Mouse (Mus musculus): ENCODE data around the gene Shisa3. TPM values are rescaled to one million over a fixed set of nuclear protein-coding genes. Genes with fewer than 3 reads are reported as not detected.

The Shisa3 gene
- polyA plus RNA-seq, 1 experiment, result 0.38 TPM

DNA sequence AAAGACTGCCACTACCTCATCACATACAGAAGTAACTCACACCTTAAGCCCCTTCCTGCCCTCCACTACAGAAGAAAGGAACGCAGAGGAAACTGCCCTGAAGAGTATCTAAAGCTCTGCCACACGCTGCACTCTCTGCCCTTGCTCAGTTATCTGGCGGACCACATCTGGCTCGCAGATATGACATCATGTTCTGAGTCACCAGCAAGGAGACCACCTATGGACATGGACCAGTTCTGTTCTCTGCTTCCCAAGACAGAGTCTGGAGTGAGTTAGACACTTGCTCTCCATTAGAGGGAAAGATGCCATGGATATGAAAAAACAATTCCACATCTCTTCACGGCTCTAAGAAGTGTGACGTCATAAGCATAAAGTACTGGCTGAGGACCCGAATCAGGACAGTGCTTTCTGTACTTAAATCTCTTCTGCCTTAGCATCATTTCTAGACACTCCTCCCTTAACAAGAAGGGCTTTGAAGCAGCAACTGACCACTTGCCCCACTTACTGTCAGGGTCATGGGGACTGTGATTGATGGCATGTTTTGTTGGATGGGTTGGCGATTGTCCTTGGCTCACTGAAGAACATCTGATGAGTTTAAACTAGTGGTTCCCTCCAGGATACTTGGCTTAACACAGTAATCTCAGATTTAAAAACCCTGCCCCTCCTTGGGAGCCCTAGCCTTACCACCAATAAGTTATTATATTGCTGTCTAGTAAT, 33.1 kb downstream of the Shisa3 start:
- no peaks in the 10 kb centered on the region for H3K4me1 ChIP-seq (ENCODE audit: control insufficient read depth, insufficient read depth, low read length)
- no peak for DNase-seq
- no peaks in the 10 kb centered on the region for H3K27me3 ChIP-seq (ENCODE audit: control insufficient read depth, insufficient read depth, low read length)
- H3K4me3 ChIP-seq (replicated peaks; ENCODE audit: insufficient read depth, low read depth, low read length), result no peak overlapping the region
- no peak for TF ChIP-seq POLR2A (IDR thresholded peaks at IDR 0.05; ENCODE audit: borderline replicate concordance, insufficient read depth, low read length)
- no peak for TF ChIP-seq CTCF (IDR thresholded peaks at IDR 0.05; ENCODE audit: borderline replicate concordance, insufficient read depth, low read depth, low read length)
- WGBS, result 82% methylated on average over 8 of the region's 8 CpGs
- no peak overlapping the region for H3K27ac ChIP-seq (ENCODE audit: insufficient read depth, low read length)

DNA sequence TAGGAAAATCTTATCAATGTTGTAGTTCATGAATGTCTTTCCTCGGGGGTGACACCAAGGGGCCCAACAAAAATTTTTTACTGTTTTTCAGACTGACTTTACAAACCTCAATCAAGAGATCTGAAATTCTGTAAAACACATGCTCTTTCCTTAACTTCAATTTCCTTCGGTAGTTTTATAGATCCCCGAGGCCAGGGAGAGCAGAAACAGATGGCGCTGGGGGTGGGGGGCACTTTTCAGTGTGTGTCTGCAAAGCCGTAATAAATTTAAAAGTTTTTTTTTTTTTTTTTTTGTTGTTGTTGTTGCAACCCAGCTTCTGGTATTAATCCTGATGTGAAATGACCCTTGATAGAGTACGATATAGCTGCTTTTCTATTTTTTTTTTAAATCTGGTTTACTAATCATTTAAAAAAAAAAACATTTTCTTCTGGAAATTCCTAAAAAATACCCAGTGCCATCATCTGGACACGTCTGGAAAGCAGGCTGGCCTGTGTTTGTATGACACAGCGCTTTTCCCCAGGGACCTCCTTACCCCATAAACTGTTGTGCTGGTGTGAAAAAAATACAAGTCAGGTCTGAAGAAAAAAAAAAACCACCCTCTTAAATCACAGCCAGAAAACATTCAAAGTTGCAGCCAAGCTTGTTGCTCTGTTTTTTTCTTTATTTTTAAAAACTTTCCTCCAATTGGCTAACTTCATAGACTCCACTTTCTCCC, 33.9 kb downstream of the Shisa3 start:
- Histone ChIP-seq H3K4me3 (replicated peaks; ENCODE audit: insufficient read depth, low read depth, low read length) (no peak overlapping the region), H3K27me3 (ENCODE audit: control insufficient read depth, insufficient read depth, low read length) (no peaks in the 10 kb centered on the region), H3K4me1 (ENCODE audit: control insufficient read depth, insufficient read depth, low read length) (no peaks in the 10 kb centered on the region), H3K27ac (ENCODE audit: insufficient read depth, low read length) (no peak overlapping the region)
- TF ChIP-seq POLR2A (IDR thresholded peaks at IDR 0.05; ENCODE audit: borderline replicate concordance, insufficient read depth, low read length), result no peak
- TF ChIP-seq CTCF (IDR thresholded peaks at IDR 0.05; ENCODE audit: borderline replicate concordance, insufficient read depth, low read depth, low read length), result no peak
- DNase-seq, result no peak
- 63% methylated on average over 8 of the region's 8 CpGs for WGBS

DNA sequence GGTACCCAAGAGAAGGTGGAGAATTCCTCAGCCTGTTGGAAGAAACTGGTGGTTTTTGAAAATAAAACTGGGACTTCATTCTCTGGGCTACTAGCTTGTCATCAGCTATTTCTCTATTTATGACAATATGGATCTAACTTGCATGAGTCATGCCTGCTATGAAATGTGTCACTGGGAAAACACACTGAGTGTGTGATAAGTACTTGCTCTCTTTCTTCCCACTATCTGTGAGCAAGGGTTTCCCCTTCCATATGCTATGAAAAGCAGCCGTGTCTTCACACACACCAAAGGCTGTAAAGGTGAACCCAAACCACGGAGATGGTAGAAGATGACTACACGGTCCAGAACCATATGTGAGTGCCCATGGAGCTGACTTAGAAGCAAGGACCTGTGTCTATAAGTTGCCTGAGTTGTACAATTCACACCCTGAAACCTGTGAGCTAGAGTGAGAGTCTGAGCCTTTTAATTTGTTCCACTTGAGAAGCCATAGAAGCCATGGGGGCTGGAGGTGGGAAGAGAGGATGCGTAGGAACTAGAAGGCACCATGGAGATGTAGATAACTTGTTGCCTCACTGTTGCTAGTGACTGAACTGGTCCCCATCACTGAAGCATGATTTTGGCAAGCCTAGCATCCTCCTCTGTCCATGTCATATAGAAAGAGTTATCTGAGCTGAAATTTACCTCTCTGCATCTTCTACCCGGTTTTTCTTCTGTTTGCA, 36.0 kb downstream of the Shisa3 start:
- 91% methylated on average over 5 of the region's 5 CpGs for WGBS
- DNase-seq, result no peak
- no peak for TF ChIP-seq CTCF (IDR thresholded peaks at IDR 0.05; ENCODE audit: borderline replicate concordance, insufficient read depth, low read depth, low read length)
- TF ChIP-seq POLR2A (IDR thresholded peaks at IDR 0.05; ENCODE audit: borderline replicate concordance, insufficient read depth, low read length), result no peak
- H3K27ac ChIP-seq (ENCODE audit: insufficient read depth, low read length), result no peak overlapping the region
- H3K4me1 ChIP-seq (ENCODE audit: control insufficient read depth, insufficient read depth, low read length), result no peaks in the 10 kb centered on the region
- H3K27me3 ChIP-seq (ENCODE audit: control insufficient read depth, insufficient read depth, low read length), result no peaks in the 10 kb centered on the region
- H3K4me3 ChIP-seq (replicated peaks; ENCODE audit: insufficient read depth, low read depth, low read length), result no peak overlapping the region

DNA sequence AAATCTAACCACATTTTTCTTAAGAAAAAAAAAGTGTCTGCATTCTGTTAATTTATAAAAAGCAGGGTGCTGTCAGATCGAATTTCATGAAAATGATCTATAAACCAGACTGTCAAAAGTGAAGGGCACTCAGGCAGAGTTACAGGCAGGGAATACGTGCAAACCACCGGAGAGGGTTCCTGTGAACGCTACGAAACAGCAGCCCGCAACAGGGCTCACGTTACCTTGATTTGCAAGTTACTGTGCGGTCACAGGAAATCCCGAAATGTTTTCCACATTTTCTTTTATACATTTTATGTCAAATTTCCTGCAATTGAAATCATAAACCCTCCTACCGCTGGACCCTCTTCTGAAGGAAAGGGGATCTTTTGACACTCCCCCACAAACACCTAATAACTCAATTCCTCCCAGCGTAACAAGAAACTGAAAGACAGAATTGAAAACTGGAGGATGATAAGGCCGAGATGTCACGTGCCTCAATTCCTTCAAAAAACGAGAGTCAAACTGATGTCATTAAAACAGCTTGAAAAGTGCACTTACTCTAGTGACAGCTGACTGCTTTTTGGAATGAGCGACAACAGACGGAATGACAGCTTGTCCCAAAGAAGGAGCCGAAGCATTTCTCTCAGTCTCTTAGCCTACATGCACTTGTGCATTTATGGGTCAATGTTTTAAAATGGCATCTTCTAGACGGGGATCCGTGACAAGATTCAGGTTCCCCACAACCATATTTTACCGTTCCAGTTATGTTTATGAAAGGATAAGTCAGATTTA, 39.3 kb downstream of the Shisa3 start:
- 88% methylated on average over 20 of the region's 20 CpGs for WGBS
- Histone ChIP-seq H3K27me3 (ENCODE audit: control insufficient read depth, insufficient read depth, low read length) (no peaks in the 10 kb centered on the region), H3K27ac (ENCODE audit: insufficient read depth, low read length) (no peak overlapping the region), H3K4me3 (replicated peaks; ENCODE audit: insufficient read depth, low read depth, low read length) (no peak overlapping the region), H3K4me1 (ENCODE audit: control insufficient read depth, insufficient read depth, low read length) (no peaks in the 10 kb centered on the region)
- TF ChIP-seq CTCF (IDR thresholded peaks at IDR 0.05; ENCODE audit: borderline replicate concordance, insufficient read depth, low read depth, low read length) (no peak), POLR2A (IDR thresholded peaks at IDR 0.05; ENCODE audit: borderline replicate concordance, insufficient read depth, low read length) (no peak)
- DNase-seq, result no peak

DNA sequence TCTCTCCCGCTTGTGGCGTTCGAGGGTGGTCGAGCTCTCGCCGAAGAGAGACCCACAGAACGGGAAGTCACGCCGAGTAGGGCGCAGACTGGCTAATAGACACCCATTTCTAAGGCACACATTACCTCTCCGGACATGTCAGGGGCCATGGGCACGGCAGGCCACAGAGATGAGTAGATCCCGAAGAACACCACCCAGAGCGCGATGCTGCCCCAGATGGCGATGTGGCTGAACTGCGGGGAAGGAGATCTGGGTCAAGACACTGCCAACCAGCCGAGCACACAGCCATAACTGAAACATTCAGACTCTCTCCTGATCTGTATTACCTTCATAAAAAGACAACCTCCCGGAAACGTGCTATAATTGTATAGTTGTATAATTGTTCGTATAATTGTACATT, 39.9 kb downstream of the Shisa3 start:
- peak in 1 of 2 experiments; percentile 18 for DNase-seq
- WGBS, result 78% methylated on average over 21 of the region's 21 CpGs
- H3K4me1 ChIP-seq (ENCODE audit: control insufficient read depth, insufficient read depth, low read length), result no peaks in the 10 kb centered on the region
- no peaks in the 10 kb centered on the region for H3K27me3 ChIP-seq (ENCODE audit: control insufficient read depth, insufficient read depth, low read length)
- no peak overlapping the region for H3K4me3 ChIP-seq (replicated peaks; ENCODE audit: insufficient read depth, low read depth, low read length)
- TF ChIP-seq POLR2A (IDR thresholded peaks at IDR 0.05; ENCODE audit: borderline replicate concordance, insufficient read depth, low read length) (no peak), CTCF (IDR thresholded peaks at IDR 0.05; ENCODE audit: borderline replicate concordance, insufficient read depth, low read depth, low read length) (peak; percentile 35; the same call in 1 of the 2 replicates)
- H3K27ac ChIP-seq (ENCODE audit: insufficient read depth, low read length), result no peak overlapping the region

DNA sequence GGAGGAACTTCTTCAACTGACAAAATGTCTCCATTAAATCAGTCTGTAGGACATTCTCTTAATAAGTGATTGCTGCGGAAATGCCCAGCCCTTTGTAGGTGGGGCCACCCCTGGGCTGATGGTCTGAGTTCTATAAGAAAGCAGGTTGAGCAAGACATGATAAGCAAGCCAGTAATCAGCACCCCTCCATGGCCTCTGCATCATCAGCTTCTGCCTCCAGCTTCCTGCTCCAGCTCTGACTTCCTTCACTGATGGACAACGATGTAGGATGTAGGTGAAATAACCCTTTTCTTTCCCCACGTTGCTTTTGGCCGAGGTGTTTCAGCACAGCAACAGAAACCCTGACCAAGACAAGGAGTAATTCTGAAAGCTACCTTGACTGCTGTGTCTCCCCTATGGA, 41.5 kb downstream of the Shisa3 start:
- no peak for TF ChIP-seq POLR2A (IDR thresholded peaks at IDR 0.05; ENCODE audit: borderline replicate concordance, insufficient read depth, low read length)
- TF ChIP-seq CTCF (IDR thresholded peaks at IDR 0.05; ENCODE audit: borderline replicate concordance, insufficient read depth, low read depth, low read length), result no peak
- Histone ChIP-seq H3K27ac (ENCODE audit: insufficient read depth, low read length) (no peak overlapping the region), H3K4me1 (ENCODE audit: control insufficient read depth, insufficient read depth, low read length) (no peaks in the 10 kb centered on the region), H3K27me3 (ENCODE audit: control insufficient read depth, insufficient read depth, low read length) (no peaks in the 10 kb centered on the region), H3K4me3 (replicated peaks; ENCODE audit: insufficient read depth, low read depth, low read length) (no peak overlapping the region)
- DNase-seq, result no peak
- 92% methylated on average over 4 of the region's 4 CpGs for WGBS

DNA sequence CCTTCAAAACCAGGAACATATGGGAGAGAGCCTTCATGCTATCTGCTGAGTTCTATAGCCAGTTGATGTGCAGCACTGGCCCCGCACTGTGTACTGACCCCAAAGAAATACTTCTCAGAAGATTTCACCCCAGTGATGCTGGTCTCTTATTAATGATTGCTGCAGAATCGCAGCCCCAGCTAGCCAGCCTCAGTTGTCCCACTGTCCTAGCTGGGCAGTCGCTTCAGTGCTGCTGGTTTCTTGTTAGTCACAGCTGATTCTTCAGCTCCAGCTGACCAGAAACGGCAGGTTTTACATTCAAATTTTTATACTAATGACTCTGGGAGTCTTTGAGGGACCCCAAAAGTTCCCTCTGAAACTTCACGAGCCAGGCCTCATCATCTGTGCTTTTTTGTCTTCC, 42.3 kb downstream of the Shisa3 start:
- Histone ChIP-seq H3K27me3 (ENCODE audit: control insufficient read depth, insufficient read depth, low read length) (no peaks in the 10 kb centered on the region), H3K4me3 (replicated peaks; ENCODE audit: insufficient read depth, low read depth, low read length) (no peak overlapping the region), H3K27ac (ENCODE audit: insufficient read depth, low read length) (no peak overlapping the region), H3K4me1 (ENCODE audit: control insufficient read depth, insufficient read depth, low read length) (peaks cover 5% of the 10 kb centered on the region)
- WGBS, result 96% methylated on average over 5 of the region's 5 CpGs
- TF ChIP-seq POLR2A (IDR thresholded peaks at IDR 0.05; ENCODE audit: borderline replicate concordance, insufficient read depth, low read length), result no peak
- no peak for TF ChIP-seq CTCF (IDR thresholded peaks at IDR 0.05; ENCODE audit: borderline replicate concordance, insufficient read depth, low read depth, low read length)
- no peak for DNase-seq
